Mouse (Mus musculus) ES-E14 (cell line): Measurements from ENCODE around the gene Sox2.

Experiments
- CHD2 ChIP-seq: IDR thresholded peaks from 2 replicates; pipeline ENCODE4 v1.6.1; 2014; ENCODE audit warnings: mild to moderate bottlenecking, low read depth, low read length, inconsistent platforms
- HCFC1 ChIP-seq: IDR thresholded peaks from 2 replicates; pipeline ENCODE4 v1.6.1; 2012; ENCODE audit warnings: low read length, inconsistent platforms, borderline replicate concordance; ENCODE audit not compliant: insufficient read depth
- ZC3H11A ChIP-seq: IDR thresholded peaks from 2 replicates; pipeline ENCODE4 v1.6.1; 2012; ENCODE audit warnings: low read depth, mild to moderate bottlenecking, inconsistent platforms, low read length, borderline replicate concordance
- ZNF384 ChIP-seq: IDR thresholded peaks from 2 replicates; pipeline ENCODE4 v1.6.1; 2012; ENCODE audit warnings: low read depth, low read length, inconsistent platforms

DNA sequence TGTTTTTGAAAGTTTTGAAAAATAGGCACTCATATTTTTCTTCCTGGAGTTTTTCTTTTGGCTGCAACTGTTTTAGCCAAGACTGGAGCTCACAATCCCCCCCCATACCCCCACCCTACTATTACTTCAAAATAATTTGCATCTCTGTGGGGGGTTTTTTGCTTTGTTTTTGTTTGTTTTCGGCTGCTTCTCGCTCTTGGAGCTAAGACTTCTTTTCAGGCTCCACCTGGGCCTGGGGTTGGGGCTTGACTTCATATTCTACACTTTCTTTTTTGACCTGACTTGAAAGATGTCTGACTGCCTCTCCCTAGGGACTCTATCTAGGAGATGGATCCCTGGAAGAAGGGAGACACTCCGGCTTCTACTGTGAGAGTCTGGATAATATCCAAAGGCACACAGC lies 5.9 kb downstream of the Sox2 start:
- TF ChIP-seq HCFC1: no peak
- no peak for TF ChIP-seq ZNF384
- no peak for TF ChIP-seq CHD2
- no peak for TF ChIP-seq ZC3H11A
